Mouse (Mus musculus): ENCODE data around the gene Srp14.

- TF ChIP-seq CTCF (IDR thresholded peaks at IDR 0.05; ENCODE audit: low read depth, low read length) (no peak), POLR2A (IDR thresholded peaks at IDR 0.05; ENCODE audit: borderline replicate concordance, low read depth, low read length) (no peak)
Measured at GRCm38 (mm10) chr2:118507126-118507525, 27.6 kb upstream of the Srp14 start.
